Mouse (Mus musculus): ENCODE data around the gene Gm20518. TPM values are rescaled to one million over a fixed set of nuclear protein-coding genes. Genes with fewer than 3 reads are reported as not detected.

The Gm20518 gene
- total RNA-seq, 2 experiments from 2014 or later, result 0.29 to 0.36 TPM

DNA sequence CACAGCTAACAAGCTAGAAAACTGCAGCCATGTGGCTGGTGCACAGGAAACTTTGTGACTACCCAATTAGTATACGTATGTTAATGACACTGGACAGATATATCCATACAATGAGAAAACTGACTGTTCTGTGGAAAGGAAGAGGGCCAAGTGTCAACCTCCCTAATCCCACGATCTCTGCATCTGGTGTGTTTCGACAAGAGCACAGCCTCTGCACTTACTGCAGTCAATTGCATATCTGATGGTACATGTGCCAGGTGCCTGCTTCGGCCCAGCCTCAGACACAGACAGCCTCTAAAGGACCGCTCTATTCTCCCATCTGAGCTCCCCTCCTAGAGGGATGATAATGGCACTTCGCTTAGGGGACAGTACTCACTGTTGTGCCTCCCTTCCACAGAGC is 43.0 kb downstream of the Gm20518 start:
- DNase-seq (ENCODE audit: low spot score in 2 of 2), result no peak

DNA sequence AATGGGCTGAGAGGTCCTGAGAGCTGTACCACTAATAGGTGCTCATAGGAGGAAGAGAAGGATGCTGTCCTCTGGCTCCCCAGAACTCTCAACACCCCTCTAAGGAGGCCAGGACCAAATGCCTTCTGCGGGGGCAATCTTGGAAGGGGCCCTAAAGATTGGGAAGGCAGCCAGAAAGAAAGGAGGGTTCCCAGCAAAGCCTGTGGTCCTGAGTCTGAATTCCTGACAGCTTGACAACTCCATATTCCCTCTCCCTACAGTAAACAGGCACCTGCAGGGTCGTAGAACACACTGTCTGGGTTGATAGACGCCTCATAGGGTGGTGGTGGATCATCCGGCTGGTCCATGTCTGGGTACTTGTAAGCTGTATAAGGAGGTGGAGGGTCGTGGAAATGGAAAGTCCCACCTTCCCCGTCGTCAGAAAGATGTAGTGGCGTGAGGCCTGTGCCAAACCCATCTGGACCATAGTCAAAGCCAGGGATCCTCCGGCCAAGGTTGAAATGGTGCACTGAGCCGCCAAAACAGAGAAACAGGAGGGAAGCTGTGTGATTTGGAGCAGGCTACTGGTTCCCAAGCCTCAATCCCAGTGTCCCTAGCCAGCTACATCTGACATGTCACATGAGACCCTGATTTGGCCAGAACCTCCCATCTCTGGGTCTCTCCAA is 47.6 kb downstream of the Gm20518 start:
- no peak for DNase-seq (ENCODE audit: low spot score in 2 of 2)

DNA sequence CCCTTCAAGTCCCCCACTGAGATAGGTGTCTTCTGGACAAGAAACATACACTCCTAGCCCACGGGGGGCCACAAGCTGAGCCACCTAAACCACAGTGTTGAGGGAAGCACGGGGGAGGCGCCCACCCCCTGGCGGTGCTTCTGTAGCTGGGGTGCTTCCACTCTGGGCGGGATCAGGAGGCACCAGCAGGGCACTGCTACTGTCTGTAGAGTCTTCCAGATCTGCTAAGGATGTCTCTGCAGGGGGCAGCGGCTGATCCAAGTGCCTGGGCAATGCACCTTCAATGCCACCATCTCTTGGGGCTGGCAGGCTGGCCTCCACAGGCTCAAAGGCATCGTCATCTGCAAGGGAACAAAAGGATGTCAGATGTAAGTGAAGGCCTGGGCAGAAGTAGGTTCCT is 49.0 kb downstream of the Gm20518 start:
- no peak for DNase-seq (ENCODE audit: low spot score in 2 of 2)

GRCm38 (mm10) chr16:17839976-17840375 is 51.5 kb downstream of the Gm20518 start:
- DNase-seq (ENCODE audit: low spot score in 2 of 2), result no peak

DNA sequence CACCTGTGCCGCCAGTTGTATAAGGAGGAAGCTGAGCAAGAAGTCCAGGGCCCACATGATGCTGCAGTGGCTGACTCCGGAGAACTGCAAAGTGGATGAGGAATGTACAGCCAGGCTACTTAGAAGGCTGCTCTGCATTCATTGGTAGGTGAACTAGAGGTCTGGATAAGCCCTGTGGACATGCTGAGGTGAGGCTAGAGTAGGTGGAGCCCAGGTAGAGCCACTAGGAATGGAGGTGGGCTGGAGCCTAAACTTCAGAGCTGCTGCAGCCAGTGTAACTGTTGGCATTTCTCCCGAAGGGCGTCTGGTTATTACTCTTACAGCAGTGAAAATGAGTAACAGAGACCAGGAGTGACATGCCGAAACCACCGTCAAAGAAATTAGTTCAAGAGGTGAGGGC is 53.4 kb downstream of the Gm20518 start, which contains the start of gene Car15:
Gene Car15 (minus strand): TSS at position 314 of the 400 bp plus-strand sequence.
- no peak for DNase-seq (ENCODE audit: low spot score in 2 of 2)

DNA sequence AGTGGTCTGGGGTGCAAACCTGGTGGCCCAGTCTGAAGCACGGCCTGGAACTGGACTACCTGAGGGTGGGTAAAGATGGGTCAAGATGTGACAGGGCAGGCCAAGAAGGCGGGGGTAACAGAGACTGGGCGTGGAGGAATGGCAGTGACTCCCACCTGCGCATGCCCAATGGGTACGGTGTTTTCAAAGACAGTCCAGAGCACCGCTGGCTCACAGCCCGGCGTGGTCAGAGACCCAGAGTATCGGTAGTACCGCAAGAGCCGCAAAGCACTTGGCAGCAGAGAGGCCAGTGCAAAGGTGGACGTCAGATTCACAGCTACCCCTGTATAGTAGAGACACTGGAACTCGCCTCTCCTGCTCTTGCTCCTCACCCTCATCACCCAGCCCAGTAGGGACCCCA is 56.0 kb downstream of the Gm20518 start:
- DNase-seq (ENCODE audit: low spot score in 2 of 2), result no peak

- no peak for DNase-seq (ENCODE audit: low spot score in 2 of 2)
These were observed 56.9 kb downstream of the Gm20518 start for GRCm38 (mm10) chr16:17834543-17834942.

- DNase-seq (ENCODE audit: low spot score in 2 of 2), result no peak
These were observed 57.6 kb downstream of the Gm20518 start for GRCm38 (mm10) chr16:17833681-17834399.

- no peak for DNase-seq (ENCODE audit: low spot score in 2 of 2)
These were observed 58.2 kb downstream of the Gm20518 start for GRCm38 (mm10) chr16:17833321-17833680.

- DNase-seq (ENCODE audit: low spot score in 2 of 2), result no peak
These were observed 58.6 kb downstream of the Gm20518 start, which contains the start of gene B830017H08Rik for GRCm38 (mm10) chr16:17832821-17833220. Gene B830017H08Rik, plus strand, starts transcription at chr16:17833121.

DNA sequence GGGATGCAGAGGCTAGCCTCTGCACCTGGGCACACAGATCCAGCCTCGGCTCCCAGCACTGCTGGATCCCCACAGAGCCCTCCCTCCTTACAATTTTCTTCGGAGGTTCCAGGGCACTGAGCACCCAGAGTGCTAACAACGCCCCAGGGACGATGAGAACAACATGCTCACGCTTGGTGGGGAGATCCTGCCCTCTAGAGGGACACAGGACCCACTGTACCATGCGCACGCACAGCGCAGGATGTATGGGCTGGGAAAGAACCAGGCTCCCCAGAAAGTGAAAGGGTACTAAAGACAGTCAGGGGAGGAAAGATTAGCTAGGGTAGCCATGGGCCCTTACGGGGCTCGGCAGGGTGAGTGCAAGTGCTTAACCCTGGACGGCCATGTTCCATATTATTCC is 59.7 kb downstream of the Gm20518 start:
- no peak for DNase-seq (ENCODE audit: low spot score in 2 of 2)

DNA sequence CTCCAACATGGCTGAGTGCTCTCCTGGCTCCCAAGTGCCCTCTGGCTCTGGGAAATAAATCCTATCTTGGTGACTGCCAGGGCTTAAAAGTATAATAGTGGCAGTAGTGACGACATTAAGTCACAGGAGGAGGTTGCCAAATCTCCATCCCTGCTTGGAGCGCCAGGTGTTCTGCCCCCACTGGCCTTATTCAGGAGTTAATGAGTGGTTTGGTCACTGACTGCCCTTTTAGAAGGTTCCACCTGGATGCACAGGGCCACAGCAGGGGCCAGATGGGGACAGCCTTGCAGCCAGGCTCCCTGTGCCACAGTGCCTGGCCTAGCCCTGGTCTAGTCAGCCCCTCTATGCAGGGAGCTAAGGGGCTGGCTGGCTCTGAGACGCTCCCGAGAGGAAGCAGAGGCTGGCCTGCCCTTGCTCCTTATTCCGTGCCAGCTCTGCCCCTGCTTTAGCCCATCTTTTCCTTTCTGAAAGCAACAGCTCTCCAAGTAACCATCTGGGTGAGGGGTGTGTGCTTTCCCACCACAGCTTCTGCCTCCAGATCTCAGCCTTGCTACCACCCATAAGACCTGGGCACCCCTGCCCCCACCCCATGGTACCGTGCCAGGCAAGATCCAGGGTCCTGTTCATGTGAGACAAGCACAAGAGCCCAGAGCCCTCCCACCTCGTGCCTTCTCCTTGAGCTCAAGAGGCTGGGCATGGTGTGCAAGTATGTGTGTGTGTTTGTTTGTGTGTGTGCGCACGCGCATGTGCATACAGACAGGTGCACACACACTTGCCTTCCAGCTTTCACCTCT is 60.9 kb downstream of the Gm20518 start:
- DNase-seq (ENCODE audit: low spot score in 2 of 2), result no peak

- no peak for DNase-seq (ENCODE audit: low spot score in 2 of 2)
These were observed 62.6 kb downstream of the Gm20518 start for GRCm38 (mm10) chr16:17828867-17829266.

GRCm38 (mm10) chr16:17828229-17828628 is 63.2 kb downstream of the Gm20518 start:
- no peak for DNase-seq (ENCODE audit: low spot score in 2 of 2)

GRCm38 (mm10) chr16:17826500-17826899 is 65.0 kb downstream of the Gm20518 start:
- DNase-seq (ENCODE audit: low spot score in 2 of 2), result no peak

- DNase-seq (ENCODE audit: low spot score in 2 of 2), result no peak
These were observed 74.9 kb downstream of the Gm20518 start for GRCm38 (mm10) chr16:17816528-17816927.

- DNase-seq (ENCODE audit: low spot score in 2 of 2), result peak in 1 of 2 experiments; percentile 71
These were observed 75.8 kb downstream of the Gm20518 start for GRCm38 (mm10) chr16:17815411-17816402.

- DNase-seq (ENCODE audit: low spot score in 2 of 2), result no peak
These were observed 78.3 kb downstream of the Gm20518 start for GRCm38 (mm10) chr16:17813173-17813572.

GRCm38 (mm10) chr16:17812120-17812519 is 79.4 kb downstream of the Gm20518 start:
- no peak for DNase-seq (ENCODE audit: low spot score in 2 of 2)

DNA sequence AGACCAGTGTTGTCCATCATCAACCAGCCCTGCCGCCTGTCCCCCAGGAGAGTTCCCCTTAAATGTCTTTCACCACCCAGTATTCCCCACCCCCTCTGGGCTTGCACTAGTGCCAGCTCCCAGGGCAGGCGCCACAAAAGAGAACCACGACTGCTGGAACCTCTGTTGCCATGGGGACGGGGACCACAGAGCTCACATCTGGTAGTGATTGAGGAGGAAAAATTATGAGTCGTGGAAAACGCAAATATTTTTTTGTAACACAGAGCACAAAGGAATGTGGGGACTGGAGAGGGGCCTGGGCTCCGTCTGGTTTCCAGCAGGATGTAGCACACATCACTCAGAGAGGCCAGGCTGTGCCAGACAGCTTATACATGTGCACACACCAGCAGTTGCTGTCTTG is 81.8 kb downstream of the Gm20518 start:
- peak; percentile 71 to 87 for DNase-seq (ENCODE audit: low spot score in 2 of 2)

DNA sequence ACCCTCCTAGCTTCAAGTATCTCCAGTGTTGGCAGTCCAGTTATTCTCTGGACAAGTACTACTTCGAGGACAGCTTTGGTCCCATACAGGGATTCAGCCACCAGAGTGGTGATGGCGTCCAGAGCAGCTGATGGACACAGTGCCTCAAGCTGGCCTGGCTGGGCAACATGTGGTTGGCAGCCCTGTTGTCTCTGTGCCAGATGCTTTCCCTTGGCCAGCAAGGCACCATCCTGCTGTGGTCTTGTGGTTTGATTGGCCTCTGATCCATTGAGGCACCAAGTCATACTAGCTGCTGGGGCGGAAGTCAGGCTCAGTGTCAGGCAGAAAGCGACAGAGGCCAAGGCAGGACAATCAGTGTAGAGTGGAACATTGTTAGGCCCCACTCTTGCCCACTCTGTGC is 82.3 kb downstream of the Gm20518 start:
- no peak for DNase-seq (ENCODE audit: low spot score in 2 of 2)
